Mouse (Mus musculus): Measurements from ENCODE around the gene Ints6. TPM values are rescaled to one million over a fixed set of nuclear protein-coding genes. Genes with fewer than 3 reads are reported as not detected.

The Ints6 gene
- polyA plus RNA-seq, 1 experiment from 2014 or later, result 18.4 TPM

DNA sequence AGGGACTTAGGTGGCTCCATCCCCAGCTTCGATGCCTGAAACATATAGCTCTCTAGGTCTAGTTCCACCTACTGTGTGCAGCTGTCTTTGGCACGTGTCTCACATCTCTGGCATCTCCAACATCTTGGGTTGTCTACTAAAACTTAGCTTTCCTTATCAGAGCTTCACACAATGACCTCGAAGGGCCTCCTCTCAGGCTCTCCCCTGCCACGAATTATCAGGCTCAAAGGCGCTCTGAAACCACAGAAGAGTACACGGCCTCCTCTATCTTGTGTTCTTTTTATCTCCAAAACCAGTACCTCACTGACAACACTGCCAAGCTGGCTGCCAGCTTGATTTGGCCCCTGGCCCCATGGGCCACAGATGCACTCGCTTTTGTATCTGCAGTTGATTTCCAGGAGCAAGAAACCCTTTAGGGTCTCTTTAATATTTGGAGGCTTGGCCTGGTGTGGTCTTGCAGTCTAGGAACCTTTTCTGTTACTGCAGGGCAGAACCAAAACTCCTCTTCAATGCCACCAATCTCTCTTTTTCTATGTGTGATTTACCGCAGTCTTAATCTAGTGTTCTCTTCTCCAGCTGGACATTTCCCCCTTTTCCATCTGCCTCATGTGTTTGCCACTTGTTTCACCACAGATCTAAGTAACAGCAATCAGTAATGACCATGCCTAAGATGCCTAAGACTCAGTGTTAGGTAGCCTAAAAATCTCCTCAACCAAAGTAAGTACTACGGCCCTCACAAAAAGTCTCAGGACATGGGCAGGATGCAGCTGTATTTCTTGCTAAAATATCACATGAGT, 19.7 kb upstream of the Ints6 start:
- no peaks in the 10 kb centered on the region for H3K27me3 ChIP-seq (replicated peaks; ENCODE audit: control insufficient read depth, insufficient read depth, low read length)
- H3K27ac ChIP-seq (ENCODE audit: low read length), result no peak overlapping the region
- no peak for ATAC-seq
- H3K4me2 ChIP-seq (ENCODE audit: low read length), result no peak overlapping the region
- no peak overlapping the region for H3K9ac ChIP-seq (replicated peaks; ENCODE audit: low read depth, low read length)
- WGBS, result 87% methylated on average over 9 of the region's 9 CpGs
- H3K36me3 ChIP-seq (ENCODE audit: control insufficient read depth, insufficient read depth), result no peaks in the 10 kb centered on the region
- no peaks in the 10 kb centered on the region for H3K4me1 ChIP-seq (replicated peaks; ENCODE audit: control insufficient read depth, insufficient read depth, low read length)
- H3K9me3 ChIP-seq (ENCODE audit: control insufficient read depth, low read length), result no peaks in the 10 kb centered on the region
- no peak overlapping the region for H3K4me3 ChIP-seq (replicated peaks; ENCODE audit: low read length)

DNA sequence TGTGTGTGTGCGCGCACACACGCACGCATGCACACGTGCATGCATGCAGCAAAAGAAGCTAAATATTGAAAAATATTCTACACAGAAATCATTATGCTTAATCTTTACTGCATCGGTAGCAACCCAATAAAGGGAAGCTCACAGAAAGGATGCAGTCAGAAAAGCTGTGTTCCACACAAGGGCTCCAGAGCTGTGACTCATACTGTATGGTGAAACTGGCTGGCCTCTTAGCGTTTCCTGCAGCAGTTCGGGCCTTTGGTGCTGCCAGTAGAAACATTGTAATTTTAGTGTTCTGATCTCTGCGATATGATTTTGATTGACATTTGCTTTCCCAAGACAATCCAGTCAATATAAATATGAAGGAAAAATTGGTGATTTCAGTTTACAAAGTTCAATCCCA, 17.1 kb upstream of the Ints6 start:
- no peak for ATAC-seq
- Histone ChIP-seq H3K4me2 (ENCODE audit: low read length) (no peak overlapping the region), H3K27ac (ENCODE audit: low read length) (no peak overlapping the region), H3K9me3 (ENCODE audit: control insufficient read depth, low read length) (no peaks in the 10 kb centered on the region), H3K9ac (replicated peaks; ENCODE audit: low read depth, low read length) (no peak overlapping the region), H3K27me3 (replicated peaks; ENCODE audit: control insufficient read depth, insufficient read depth, low read length) (no peaks in the 10 kb centered on the region), H3K4me1 (replicated peaks; ENCODE audit: control insufficient read depth, insufficient read depth, low read length) (no peaks in the 10 kb centered on the region), H3K4me3 (replicated peaks; ENCODE audit: low read length) (no peak overlapping the region), H3K36me3 (ENCODE audit: control insufficient read depth, insufficient read depth) (no peaks in the 10 kb centered on the region)
- WGBS, result 95% methylated on average over 9 of the region's 9 CpGs

DNA sequence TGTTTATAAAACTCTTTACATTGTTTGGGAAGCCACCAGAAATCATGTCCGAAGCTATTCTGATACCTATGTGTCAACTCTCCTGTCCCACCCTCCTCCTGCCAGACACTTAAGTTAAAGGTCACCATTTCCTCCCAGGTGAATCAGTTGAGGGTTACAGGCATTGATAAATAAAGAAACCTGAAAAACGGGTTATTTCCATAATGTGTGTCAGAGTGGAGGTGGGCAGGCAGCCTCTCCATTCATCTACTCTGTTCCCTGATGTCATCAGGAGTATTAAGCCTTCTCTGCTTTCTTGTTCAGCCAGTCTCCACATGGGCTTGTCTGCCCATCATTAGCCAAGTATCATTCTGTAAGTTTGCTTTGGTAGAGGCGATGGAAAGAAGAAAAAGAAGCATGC, 14.1 kb upstream of the Ints6 start:
- 81% methylated on average over 3 of the region's 3 CpGs for WGBS
- Histone ChIP-seq H3K9me3 (ENCODE audit: control insufficient read depth, low read length) (no peaks in the 10 kb centered on the region), H3K4me1 (replicated peaks; ENCODE audit: control insufficient read depth, insufficient read depth, low read length) (no peaks in the 10 kb centered on the region), H3K27ac (ENCODE audit: low read length) (no peak overlapping the region), H3K27me3 (replicated peaks; ENCODE audit: control insufficient read depth, insufficient read depth, low read length) (no peaks in the 10 kb centered on the region), H3K9ac (replicated peaks; ENCODE audit: low read depth, low read length) (no peak overlapping the region), H3K4me2 (ENCODE audit: low read length) (no peak overlapping the region), H3K4me3 (replicated peaks; ENCODE audit: low read length) (no peak overlapping the region), H3K36me3 (ENCODE audit: control insufficient read depth, insufficient read depth) (no peaks in the 10 kb centered on the region)
- ATAC-seq, result no peak

DNA sequence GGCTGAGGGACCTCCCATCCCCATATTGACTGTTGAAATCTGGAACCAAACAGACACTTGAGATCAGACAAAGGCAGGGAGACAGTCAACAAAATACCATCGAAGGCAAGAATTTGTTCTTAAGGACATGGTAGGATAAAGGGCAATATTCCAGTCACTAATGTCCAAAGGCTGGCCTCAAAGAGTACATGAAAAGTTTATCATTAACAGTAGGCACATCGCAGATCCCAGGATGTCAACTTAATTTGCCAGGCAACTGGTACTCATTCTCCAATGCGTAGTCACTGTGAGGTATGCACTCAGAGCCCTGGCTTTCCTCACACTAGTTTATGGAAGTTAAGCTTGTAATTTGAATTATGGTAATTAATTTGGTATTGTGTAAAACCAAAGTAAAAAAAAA, 13.3 kb upstream of the Ints6 start:
- Histone ChIP-seq H3K9me3 (ENCODE audit: control insufficient read depth, low read length) (no peaks in the 10 kb centered on the region), H3K27ac (ENCODE audit: low read length) (no peak overlapping the region), H3K4me3 (replicated peaks; ENCODE audit: low read length) (no peak overlapping the region), H3K27me3 (replicated peaks; ENCODE audit: control insufficient read depth, insufficient read depth, low read length) (no peaks in the 10 kb centered on the region), H3K36me3 (ENCODE audit: control insufficient read depth, insufficient read depth) (no peaks in the 10 kb centered on the region), H3K4me1 (replicated peaks; ENCODE audit: control insufficient read depth, insufficient read depth, low read length) (no peaks in the 10 kb centered on the region), H3K9ac (replicated peaks; ENCODE audit: low read depth, low read length) (no peak overlapping the region), H3K4me2 (ENCODE audit: low read length) (no peak overlapping the region)
- ATAC-seq, result no peak
- WGBS, result 98% methylated on average over 3 of the region's 3 CpGs

DNA sequence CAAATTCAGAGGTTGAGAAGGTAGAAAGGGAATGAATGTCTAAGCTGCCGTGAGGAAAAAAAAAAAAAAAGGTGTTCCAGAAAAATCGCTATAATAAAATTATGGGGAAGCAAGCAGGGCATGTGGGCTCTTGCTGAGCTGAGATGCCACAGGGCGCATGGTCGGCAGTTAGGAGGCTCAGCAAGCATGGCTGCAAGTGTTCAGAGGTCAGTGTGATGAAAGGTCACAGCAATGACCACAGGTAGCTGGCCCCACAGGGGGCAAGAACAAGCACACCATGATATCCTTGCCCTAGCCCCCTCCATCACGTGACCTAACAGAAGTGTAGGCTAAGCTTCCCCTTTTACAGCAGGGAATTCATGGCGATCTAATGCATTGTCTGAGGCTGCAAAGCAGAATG, 12.8 kb upstream of the Ints6 start:
- no peak overlapping the region for H3K4me3 ChIP-seq (replicated peaks; ENCODE audit: low read length)
- no peak for ATAC-seq
- H3K36me3 ChIP-seq (ENCODE audit: control insufficient read depth, insufficient read depth), result no peaks in the 10 kb centered on the region
- H3K9ac ChIP-seq (replicated peaks; ENCODE audit: low read depth, low read length), result no peak overlapping the region
- H3K4me1 ChIP-seq (replicated peaks; ENCODE audit: control insufficient read depth, insufficient read depth, low read length), result no peaks in the 10 kb centered on the region
- WGBS, result 85% methylated on average over 6 of the region's 6 CpGs
- H3K27me3 ChIP-seq (replicated peaks; ENCODE audit: control insufficient read depth, insufficient read depth, low read length), result no peaks in the 10 kb centered on the region
- no peak overlapping the region for H3K4me2 ChIP-seq (ENCODE audit: low read length)
- H3K27ac ChIP-seq (ENCODE audit: low read length), result no peak overlapping the region
- H3K9me3 ChIP-seq (ENCODE audit: control insufficient read depth, low read length), result no peaks in the 10 kb centered on the region

DNA sequence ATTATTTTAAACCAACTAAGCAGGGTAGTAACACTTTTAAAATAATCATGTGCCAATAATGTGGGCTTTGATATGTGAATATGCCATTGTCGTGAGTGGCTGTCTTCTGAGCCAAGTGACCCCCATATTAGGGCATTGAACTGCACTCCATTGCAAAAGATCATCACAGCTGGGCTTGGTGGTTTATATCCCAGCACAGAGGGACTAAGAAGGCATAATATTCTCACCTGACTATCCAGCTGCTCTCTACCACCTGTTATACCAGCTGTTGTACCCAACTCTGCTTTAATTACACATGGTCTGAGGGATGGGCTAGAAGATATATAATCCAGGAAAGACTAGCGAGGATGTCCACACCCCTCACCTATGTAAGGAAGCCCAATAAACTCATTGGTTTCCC, 4.4 kb upstream of the Ints6 start:
- Histone ChIP-seq H3K4me1 (replicated peaks; ENCODE audit: control insufficient read depth, insufficient read depth, low read length) (peaks cover 3% of the 10 kb centered on the region; the same call in 1 of the 2 replicates), H3K9me3 (ENCODE audit: control insufficient read depth, low read length) (no peaks in the 10 kb centered on the region), H3K27ac (ENCODE audit: low read length) (no peak overlapping the region), H3K4me2 (ENCODE audit: low read length) (no peak overlapping the region), H3K9ac (replicated peaks; ENCODE audit: low read depth, low read length) (no peak overlapping the region), H3K4me3 (replicated peaks; ENCODE audit: low read length) (no peak overlapping the region), H3K27me3 (replicated peaks; ENCODE audit: control insufficient read depth, insufficient read depth, low read length) (no peaks in the 10 kb centered on the region), H3K36me3 (ENCODE audit: control insufficient read depth, insufficient read depth) (no peaks in the 10 kb centered on the region)
- 83% methylated on average over 2 of the region's 2 CpGs for WGBS
- ATAC-seq, result no peak

DNA sequence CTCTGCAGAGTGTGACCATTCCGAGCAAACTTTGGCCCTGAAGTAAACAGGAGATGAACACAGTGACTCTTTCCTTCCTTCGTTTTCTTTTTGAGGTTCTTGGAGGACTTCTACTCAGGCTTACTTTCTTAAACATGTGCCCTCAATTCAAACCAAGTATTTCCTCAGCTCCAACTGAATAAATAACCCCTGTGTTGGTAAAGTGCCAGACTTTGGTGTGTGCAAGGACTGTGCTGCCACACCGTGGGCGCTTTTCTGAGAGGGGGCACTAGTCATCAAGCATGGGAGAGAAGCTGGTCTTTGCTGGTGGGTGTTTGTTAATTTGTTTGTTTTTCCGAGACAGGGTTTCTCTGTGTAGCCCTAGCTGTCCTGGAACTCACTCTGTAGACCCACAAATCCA, 3.4 kb upstream of the Ints6 start:
- Histone ChIP-seq H3K4me1 (replicated peaks; ENCODE audit: control insufficient read depth, insufficient read depth, low read length) (peaks cover 5% of the 10 kb centered on the region), H3K9me3 (ENCODE audit: control insufficient read depth, low read length) (no peaks in the 10 kb centered on the region), H3K9ac (replicated peaks; ENCODE audit: low read depth, low read length) (no peak overlapping the region), H3K36me3 (ENCODE audit: control insufficient read depth, insufficient read depth) (no peaks in the 10 kb centered on the region), H3K27ac (ENCODE audit: low read length) (no peak overlapping the region), H3K4me2 (ENCODE audit: low read length) (no peak overlapping the region), H3K4me3 (replicated peaks; ENCODE audit: low read length) (no peak overlapping the region), H3K27me3 (replicated peaks; ENCODE audit: control insufficient read depth, insufficient read depth, low read length) (no peaks in the 10 kb centered on the region)
- no peak for ATAC-seq
- 75% methylated on average over 5 of the region's 5 CpGs for WGBS

DNA sequence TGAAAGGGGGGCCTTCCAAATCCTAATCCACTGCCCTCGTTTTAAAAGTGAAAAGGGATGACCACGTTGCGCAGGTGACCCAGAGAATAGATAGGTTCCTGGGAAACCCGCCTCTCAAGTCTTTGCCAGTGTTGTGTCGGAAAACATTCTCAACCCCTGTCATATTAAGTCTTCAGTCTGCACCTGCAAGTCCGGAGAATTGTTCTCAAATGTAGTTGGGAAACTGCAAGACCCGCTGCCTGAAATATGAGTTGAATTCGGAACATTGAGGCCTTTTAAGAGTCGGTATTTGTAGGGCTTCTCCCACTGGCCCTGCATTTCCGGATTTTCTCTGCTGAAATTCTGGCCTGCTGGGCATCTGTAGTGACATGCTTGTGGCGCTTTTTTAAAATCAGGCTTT, 974 bp upstream of the Ints6 start:
- no peak for ATAC-seq
- Histone ChIP-seq H3K4me2 (ENCODE audit: low read length) (peak overlapping the region; percentile 65), H3K4me3 (replicated peaks; ENCODE audit: low read length) (peak overlapping the region; percentile 61), H3K36me3 (ENCODE audit: control insufficient read depth, insufficient read depth) (no peaks in the 10 kb centered on the region; the same call in 1 of the 2 replicates), H3K9ac (replicated peaks; ENCODE audit: low read depth, low read length) (peak overlapping the region; percentile 75), H3K9me3 (ENCODE audit: control insufficient read depth, low read length) (no peaks in the 10 kb centered on the region), H3K27me3 (replicated peaks; ENCODE audit: control insufficient read depth, insufficient read depth, low read length) (no peaks in the 10 kb centered on the region), H3K27ac (ENCODE audit: low read length) (peak overlapping the region; percentile 91), H3K4me1 (replicated peaks; ENCODE audit: control insufficient read depth, insufficient read depth, low read length) (peaks cover 10% of the 10 kb centered on the region)
- 3% methylated on average over 11 of the region's 11 CpGs for WGBS

DNA sequence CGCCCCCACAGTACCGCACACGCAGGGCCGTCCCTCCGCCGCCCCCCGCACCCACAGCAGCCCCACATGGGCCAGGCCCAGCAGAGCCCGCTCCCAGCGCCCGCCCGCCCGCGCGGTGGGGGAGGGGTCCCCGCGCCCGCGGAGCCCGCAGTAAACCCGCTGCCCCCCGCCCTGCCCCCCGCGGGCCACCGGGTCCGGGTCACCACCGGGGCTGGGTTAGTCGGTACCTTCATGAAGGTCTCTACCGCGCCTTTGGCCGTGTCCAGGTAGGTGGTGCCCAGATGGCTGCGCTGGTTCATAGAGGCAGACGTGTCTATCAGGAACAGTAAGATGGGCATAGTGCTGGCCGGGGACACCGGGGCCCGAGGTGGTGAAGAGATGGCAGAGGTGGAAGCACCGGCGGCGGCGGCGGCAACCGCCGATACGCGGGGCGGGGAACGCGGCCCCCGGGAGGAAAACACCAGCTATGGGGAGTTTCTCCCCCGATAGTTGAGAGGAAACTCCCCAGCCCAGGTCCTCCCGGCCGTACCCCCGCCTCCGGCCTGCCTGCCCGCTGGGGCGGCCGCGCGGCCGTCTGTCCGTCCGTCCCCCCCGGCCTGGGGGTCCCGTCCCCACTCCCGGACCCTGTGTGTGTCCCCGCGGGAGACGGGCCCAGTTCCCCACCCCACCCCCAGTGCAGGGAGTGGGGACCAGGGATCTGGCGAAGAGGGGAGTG, 491 bp downstream of the Ints6 start:
- Histone ChIP-seq H3K4me1 (replicated peaks; ENCODE audit: control insufficient read depth, insufficient read depth, low read length) (peaks cover 10% of the 10 kb centered on the region), H3K4me3 (replicated peaks; ENCODE audit: low read length) (peak overlapping the region; percentile 87), H3K9me3 (ENCODE audit: control insufficient read depth, low read length) (no peaks in the 10 kb centered on the region), H3K9ac (replicated peaks; ENCODE audit: low read depth, low read length) (peak overlapping the region; percentile 93), H3K27ac (ENCODE audit: low read length) (peak overlapping the region; percentile 97), H3K36me3 (ENCODE audit: control insufficient read depth, insufficient read depth) (no peaks in the 10 kb centered on the region; the same call in 1 of the 2 replicates), H3K4me2 (ENCODE audit: low read length) (peak overlapping the region; percentile 80), H3K27me3 (replicated peaks; ENCODE audit: control insufficient read depth, insufficient read depth, low read length) (no peaks in the 10 kb centered on the region)
- under 1% methylated on average over 59 of the region's 68 CpGs for WGBS
- ATAC-seq, result peak; percentile 36
